Mouse (Mus musculus) testis, adult 2 months (tissue): Measurements from ENCODE around the gene 1700020D05Rik.

Source experiments
- CTCF ChIP-seq: fragments of 200-500 bp; IDR thresholded peaks from 2 replicates; pipeline ENCODE4 v1.5.1; 2012; ENCODE audit warnings: low read depth, mild to moderate bottlenecking, inconsistent platforms, low read length, moderate library complexity; ENCODE audit not compliant: control insufficient read depth, insufficient read depth, insufficient replicate concordance
- POLR2A ChIP-seq: fragments of 200-500 bp; IDR thresholded peaks from 2 replicates; pipeline ENCODE4 v1.6.1; 2012; ENCODE audit warnings: low read depth, mild to moderate bottlenecking, inconsistent platforms, low read length, moderate library complexity; ENCODE audit not compliant: control insufficient read depth

DNA sequence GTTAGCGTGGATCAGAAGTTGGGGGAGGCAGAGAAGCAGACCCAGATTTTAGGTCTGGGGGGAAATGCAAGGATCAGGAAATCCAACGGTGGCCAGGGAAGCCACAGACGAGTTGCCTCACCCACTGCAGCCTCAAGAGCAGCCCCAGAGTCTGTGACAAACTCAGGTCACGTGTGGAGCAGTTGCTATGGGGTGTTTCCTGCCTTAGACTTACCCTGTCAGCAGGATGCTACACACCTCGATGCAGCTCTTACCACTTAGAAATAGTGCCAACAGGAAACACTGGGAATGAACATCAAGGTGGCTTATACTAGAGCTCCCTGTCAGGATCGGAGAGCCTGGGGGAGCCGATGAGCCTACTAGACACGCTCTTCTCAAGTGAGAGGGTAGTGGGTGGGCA is 28.9 kb upstream of the 1700020D05Rik start:
- no peak for TF ChIP-seq CTCF
- TF ChIP-seq POLR2A = no peak
